Mouse (Mus musculus) effector memory CD4-positive, alpha-beta T cell, adult 7 months (primary cell): ENCODE data around the gene 4930558C23Rik. TPM values are rescaled to one million over a fixed set of nuclear protein-coding genes. Genes with fewer than 3 reads are reported as not detected.

Experiments used
- polyA plus RNA-seq: library from polyadenylated mRNA; unstranded; fragments of 100-300 nt; shearing (Covaris generic); gene quantifications from one replicate; pipeline ENCODE4 v1.2.1, GENCODE M21; 2017

4930558C23Rik gene
- polyA plus RNA-seq = not detected

DNA sequence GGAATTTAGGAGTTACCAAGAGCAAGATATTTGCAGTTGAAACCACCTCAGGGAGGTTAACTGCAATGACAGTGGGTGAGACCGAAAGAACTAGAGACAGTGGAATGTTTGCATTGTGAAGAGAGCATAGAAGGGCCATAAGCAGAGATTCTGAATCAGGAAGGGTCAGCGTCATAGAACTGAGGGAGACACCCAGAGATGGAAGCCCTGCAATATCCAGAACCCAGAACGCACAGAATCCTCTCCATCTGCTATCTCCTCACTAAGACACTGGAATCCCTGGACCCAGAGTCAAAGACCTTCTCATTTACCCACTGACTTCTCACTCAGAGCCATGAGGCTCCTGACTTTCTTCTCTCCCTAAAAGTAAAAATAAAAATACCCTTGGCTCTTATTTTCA is at the start of gene 4930558C23Rik:
TSS of gene 4930558C23Rik (minus strand) at position 101 of the 400 bp plus-strand sequence.

DNA sequence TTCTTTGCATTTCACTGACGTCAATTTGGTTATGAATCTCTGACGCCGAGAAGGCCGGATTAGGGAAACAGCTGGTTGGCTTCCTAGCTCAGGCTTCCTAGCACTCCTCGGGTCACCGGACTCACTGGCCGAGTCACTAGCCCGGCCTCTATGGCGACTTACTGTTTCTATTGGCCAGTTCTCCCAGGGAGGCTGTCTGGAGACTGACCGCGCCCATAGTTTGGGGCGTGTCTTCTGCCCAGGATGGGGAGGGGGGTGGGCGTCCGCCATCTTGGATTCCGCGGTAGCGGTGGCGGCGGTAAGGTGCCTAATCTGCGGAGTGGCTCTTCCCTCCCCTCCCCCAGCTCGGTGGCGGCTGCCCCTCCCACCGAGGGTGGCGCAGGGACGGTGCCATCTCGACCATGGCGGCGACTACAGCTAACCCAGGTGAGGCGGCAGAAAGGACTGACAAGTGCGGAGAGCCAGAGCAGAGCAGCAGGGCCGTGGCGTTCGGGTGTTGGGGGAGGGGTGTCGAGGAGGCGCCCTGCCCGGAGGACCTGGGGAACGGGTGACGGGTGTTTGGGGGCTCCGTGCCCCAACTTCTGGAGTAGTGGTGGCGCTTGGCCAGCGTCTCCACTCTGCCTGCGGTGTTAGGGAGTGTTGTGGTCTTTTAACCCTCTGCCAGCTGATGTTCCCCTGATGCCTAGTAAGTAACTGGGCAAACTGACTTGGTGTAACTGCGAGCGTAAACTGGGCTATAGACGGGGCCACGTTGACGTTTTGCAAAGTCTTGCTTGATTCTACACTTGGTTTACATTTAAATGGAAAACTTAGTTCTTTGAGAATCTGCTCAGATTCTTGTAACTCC is 31.7 kb upstream of the 4930558C23Rik start, which contains the start of gene Arnt:
TSS of gene Arnt (plus strand) at position 253 of the 847 bp plus-strand sequence.

DNA sequence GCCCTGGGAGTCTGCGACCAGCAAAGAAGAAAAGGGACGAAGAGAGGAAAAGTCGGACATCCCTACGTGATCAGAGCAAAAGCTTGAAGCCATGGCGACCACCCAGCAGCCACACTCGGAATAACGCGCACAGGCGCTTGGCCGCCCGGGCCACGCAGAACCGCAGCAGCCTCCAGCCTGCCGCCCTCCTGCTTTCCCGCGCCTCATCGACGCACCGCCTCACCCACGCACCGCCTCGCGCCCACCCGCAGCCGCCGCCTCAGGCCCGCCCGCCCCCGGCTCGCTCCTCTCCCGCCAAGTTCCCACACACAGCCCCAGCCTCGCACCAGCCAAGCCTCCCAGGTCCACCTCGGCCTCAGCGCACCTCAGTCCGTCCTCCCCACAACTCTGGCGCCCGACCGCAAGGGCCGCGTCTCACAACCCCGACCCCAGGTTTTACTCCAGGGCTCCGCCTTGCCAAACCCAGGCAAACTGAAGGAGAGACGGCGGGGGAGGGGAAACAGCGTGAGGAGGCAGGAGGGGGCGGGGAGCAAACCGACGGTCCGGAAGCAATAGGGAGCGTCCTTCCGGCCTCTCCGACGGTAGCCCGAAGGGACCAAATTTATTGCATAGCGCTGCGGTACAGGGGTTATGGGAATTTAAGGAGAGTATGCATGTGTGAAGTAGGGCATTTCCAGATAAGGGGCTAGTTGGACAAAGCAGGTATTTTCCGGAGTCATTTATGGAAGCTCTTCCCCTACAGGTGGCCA is 45.8 kb downstream of the 4930558C23Rik start, which contains the start of gene Setdb1:
TSS of gene Setdb1 (minus strand) at position 502 of the 749 bp plus-strand sequence.

Other genes with a start within 250 kb of the 4930558C23Rik start
- 1.2 TPM for gene Sema6c, start 242.4 kb downstream of the 4930558C23Rik start, polyA plus RNA-seq
- 22.4 TPM for gene Gabpb2, start 184.9 kb downstream of the 4930558C23Rik start, polyA plus RNA-seq
- 307 TPM for gene Cdc42se1, start 174.1 kb downstream of the 4930558C23Rik start, polyA plus RNA-seq
- gene Mllt11, start 170.7 kb downstream of the 4930558C23Rik start, polyA plus RNA-seq = 8.7 TPM
- 0.77 TPM for gene Gm128, start 161.2 kb downstream of the 4930558C23Rik start, polyA plus RNA-seq
- gene Bnipl, start 151.6 kb downstream of the 4930558C23Rik start, polyA plus RNA-seq = not detected
- gene Mindy1, start 121.5 kb downstream of the 4930558C23Rik start, polyA plus RNA-seq = 27.4 TPM
- 8.4 TPM for gene Prune1, start 120.8 kb downstream of the 4930558C23Rik start, polyA plus RNA-seq
- gene Anxa9, start 95.7 kb downstream of the 4930558C23Rik start, polyA plus RNA-seq = 2.0 TPM
- 204 TPM for gene Cers2, start 88.0 kb downstream of the 4930558C23Rik start, polyA plus RNA-seq
- gene Setdb1, start 45.6 kb downstream of the 4930558C23Rik start, polyA plus RNA-seq = 20.6 TPM
- 57.2 TPM for gene Arnt, start 31.5 kb upstream of the 4930558C23Rik start, polyA plus RNA-seq
- gene Ctsk, start 96.4 kb upstream of the 4930558C23Rik start, polyA plus RNA-seq = not detected
- gene Ctss, start 123.9 kb upstream of the 4930558C23Rik start, polyA plus RNA-seq = 104 TPM
- gene Hormad1, start 156.8 kb upstream of the 4930558C23Rik start, polyA plus RNA-seq = 0.27 TPM
- 14.2 TPM for gene Golph3l, start 186.1 kb upstream of the 4930558C23Rik start, polyA plus RNA-seq
- gene Ensa, start 222.2 kb upstream of the 4930558C23Rik start, polyA plus RNA-seq = 125 TPM